Mouse (Mus musculus) spleen, postnatal 36 days (tissue): ENCODE measurements around the gene Akr1a1.
"Not testable (repeated sequence)": the region's sequence is repeated elsewhere in the genome, so short reads cannot be mapped to it uniquely, and the experiment has no call there.

Experiments used
- DNase-seq, 2 experiments: peaks; one replicate each; pipeline ENCODE4 v3.0.0; 2022; ENCODE audit warnings: low spot score in 2 of 2, mixed read lengths in 1 of 2

Gene Akr1a1

GRCm38 (mm10) chr4:116650924-116651796 is at the start of gene Akr1a1:
Gene Akr1a1 (minus strand): TSS chr4:116651680.
- DNase-seq, result peak; percentile 90 to 91

GRCm38 (mm10) chr4:116700964-116701363 is 49.5 kb upstream of the Akr1a1 start:
- no peak for DNase-seq

- no peak for DNase-seq
These were observed 47.3 kb upstream of the Akr1a1 start for GRCm38 (mm10) chr4:116698693-116699342.

GRCm38 (mm10) chr4:116693785-116694184 is 42.3 kb upstream of the Akr1a1 start:
- no peak for DNase-seq

GRCm38 (mm10) chr4:116692146-116692545 is 40.7 kb upstream of the Akr1a1 start:
- no peak for DNase-seq

- no peak for DNase-seq
These were observed 37.9 kb upstream of the Akr1a1 start for GRCm38 (mm10) chr4:116689309-116689876.

- DNase-seq, result no peak
These were observed 35.6 kb upstream of the Akr1a1 start for GRCm38 (mm10) chr4:116687041-116687440.

- DNase-seq, result peak; percentile 90 to 93
These were observed 34.1 kb upstream of the Akr1a1 start, which contains the start of gene Prdx1 for GRCm38 (mm10) chr4:116685402-116686061. Gene Prdx1 (plus strand): TSS chr4:116685544.

GRCm38 (mm10) chr4:116684665-116685064 is 33.2 kb upstream of the Akr1a1 start:
- no peak for DNase-seq

- no peak for DNase-seq
These were observed 32.5 kb upstream of the Akr1a1 start for GRCm38 (mm10) chr4:116683957-116684356.

GRCm38 (mm10) chr4:116680521-116680920 is 29.0 kb upstream of the Akr1a1 start:
- DNase-seq, result not testable (repeated sequence)

GRCm38 (mm10) chr4:116679141-116679540 is 27.7 kb upstream of the Akr1a1 start:
- no peak for DNase-seq

- DNase-seq, result no peak
These were observed 26.3 kb upstream of the Akr1a1 start for GRCm38 (mm10) chr4:116677808-116678207.

- DNase-seq, result no peak
These were observed 24.5 kb upstream of the Akr1a1 start for GRCm38 (mm10) chr4:116676027-116676426.

- DNase-seq, result not testable (repeated sequence)
These were observed 23.3 kb upstream of the Akr1a1 start for GRCm38 (mm10) chr4:116674761-116675160.

- peak; percentile 32 to 45 for DNase-seq
These were observed 21.3 kb upstream of the Akr1a1 start for GRCm38 (mm10) chr4:116672785-116673184.

- DNase-seq, result no peak
These were observed 17.8 kb upstream of the Akr1a1 start for GRCm38 (mm10) chr4:116669291-116669690.

- DNase-seq, result peak in 1 of 2 experiments; percentile 9
These were observed 16.7 kb upstream of the Akr1a1 start for GRCm38 (mm10) chr4:116668145-116668544.

GRCm38 (mm10) chr4:116666625-116667024 is 15.1 kb upstream of the Akr1a1 start:
- DNase-seq, result no peak

- DNase-seq, result no peak
These were observed 10.5 kb upstream of the Akr1a1 start for GRCm38 (mm10) chr4:116661998-116662397.

GRCm38 (mm10) chr4:116660829-116661228 is 9.3 kb upstream of the Akr1a1 start:
- DNase-seq, result no peak

GRCm38 (mm10) chr4:116659916-116660315 is 8.4 kb upstream of the Akr1a1 start:
- not testable (repeated sequence) for DNase-seq
